Mouse (Mus musculus) erythroblast, adult 5-6 weeks (primary cell): ENCODE data around the gene Pam16. TPM values are rescaled to one million over a fixed set of nuclear protein-coding genes. Genes with fewer than 3 reads are reported as not detected.
A peak's percentile ranks its signal among the peaks of the same experiment; 100 is the strongest.

Source experiments
- ATAC-seq: replicated peaks from 2 replicates; pipeline ENCODE4 v1.8.0; 2016; ENCODE audit warnings: moderate number of reproducible peaks, mild to moderate bottlenecking, moderate TSS enrichment, inconsistent platforms; ENCODE audit not compliant: poor library complexity, low FRiP score, severe bottlenecking
- total RNA-seq, 2 experiments: library from RNA; stranded (forward) in 1 of 2; stranded (reverse) in 1 of 2; fragments of 150-400 nt in 1 of 2; fragments of 200-764, 138-1000 nt in 1 of 2; gene quantifications; 2 replicates each; pipeline versions ENCODE4 v1.2.3 to v1.2.4; 2015 to 2017; ENCODE audit warnings: low replicate concordance in 2 of 2

Pam16 gene
- 3.3 and 10.6 TPM in 2 replicates for total RNA-seq (2015; ENCODE audit: low replicate concordance)
- total RNA-seq (2017; ENCODE audit: low replicate concordance) = 7.9 and 11.6 TPM in 2 replicates

DNA sequence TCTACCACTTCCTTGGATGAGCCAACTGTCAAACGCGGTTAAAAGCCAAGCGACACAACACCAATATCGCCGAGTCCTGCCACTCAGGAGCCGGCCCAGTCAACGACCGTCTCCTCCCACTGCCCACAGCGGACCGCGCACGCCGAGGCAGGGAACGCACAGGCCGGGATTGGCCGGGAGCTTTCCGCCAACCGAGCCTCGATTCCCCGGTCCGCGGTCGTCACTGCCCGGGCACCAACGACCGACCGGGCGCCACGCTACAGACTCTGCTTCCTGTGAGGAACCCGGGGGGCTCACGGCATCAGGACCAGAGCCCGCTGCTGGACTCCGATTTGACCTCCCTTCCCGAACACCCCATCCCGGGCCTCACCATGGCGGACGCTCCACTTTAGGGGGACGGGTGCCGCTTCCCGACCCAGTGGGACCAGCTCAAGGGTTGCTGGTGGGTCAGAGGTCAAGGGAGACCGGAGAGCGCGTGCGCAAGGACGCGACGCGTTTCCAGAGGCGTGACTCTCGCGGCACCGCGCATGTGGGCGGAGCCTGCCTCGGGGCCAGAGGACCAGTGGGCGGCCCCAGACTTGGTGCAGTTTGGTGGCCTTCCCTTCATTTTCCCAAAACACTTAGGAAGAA, at the start of gene Pam16:
Gene Pam16, minus strand, starts transcription at position 508 of the 630 bp plus-strand sequence.
- peak; percentile 97 for ATAC-seq

DNA sequence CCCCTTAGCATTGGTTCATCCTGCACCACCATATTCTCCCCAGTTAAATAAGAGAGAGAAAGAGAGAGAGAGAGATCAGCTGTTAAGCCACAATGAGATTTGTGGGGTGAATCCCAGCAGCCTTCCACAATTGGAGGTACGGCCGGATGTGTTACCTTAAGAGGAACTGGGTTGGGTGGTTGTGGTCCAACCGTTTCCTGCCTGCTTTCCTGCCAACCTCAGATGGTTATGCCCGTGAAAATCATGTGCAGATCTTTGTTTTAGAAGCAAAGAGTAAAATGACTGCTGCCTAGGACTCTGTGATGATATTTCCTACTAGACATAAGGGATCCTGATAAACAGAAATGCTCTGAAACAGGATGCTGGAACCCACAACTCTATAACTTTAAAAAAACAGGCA, 49.3 kb upstream of the Pam16 start:
- no peak for ATAC-seq

DNA sequence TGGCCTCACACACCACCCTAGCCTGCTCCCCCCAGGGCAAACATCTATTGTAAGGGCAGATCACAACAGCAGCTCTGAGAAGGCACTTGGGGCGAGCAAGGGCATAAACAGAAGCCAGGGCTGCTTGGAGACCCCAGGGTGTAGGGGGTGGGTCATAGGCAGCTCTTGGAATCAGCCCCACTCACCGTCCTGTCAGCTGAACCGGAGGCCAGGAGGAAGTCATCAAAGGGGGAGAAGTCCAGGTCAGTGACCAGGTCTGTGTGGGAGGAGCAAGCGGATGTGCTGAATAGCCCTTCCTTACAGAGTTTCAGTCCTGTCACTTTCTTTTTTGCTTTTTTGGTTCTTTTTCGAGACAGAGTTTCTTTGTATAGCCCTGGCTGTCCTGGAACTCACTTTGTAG, 45.5 kb upstream of the Pam16 start:
- no peak for ATAC-seq

DNA sequence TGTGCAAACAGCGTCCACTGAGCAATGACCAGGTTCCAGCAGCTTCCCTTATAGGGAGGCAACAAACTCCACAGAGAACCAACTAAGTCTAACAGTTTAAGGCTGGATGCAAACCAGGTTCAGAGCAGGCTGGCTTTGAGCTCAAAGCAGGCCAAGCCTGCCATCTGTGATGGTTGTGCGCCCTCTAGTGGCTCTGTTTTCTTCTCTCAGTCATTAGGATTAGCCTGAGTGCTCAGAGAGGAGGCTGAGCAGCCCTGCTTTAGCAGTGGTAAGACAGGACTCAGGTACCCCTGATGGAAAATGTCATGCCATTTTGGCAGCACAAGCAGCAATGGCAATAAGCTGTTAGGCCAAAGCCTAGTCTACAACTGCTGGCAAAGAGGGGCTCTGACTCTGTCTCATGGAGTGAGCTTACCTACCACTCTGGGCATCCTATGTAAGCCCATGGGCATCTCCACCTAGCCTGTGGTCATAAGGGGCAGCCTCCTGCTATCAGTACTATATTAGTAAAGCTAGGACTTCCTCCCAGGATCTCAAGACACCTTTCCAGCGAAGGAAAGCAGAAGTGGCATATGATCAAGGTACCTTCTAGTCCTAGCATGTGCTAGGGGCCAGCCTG, 42.5 kb upstream of the Pam16 start:
- ATAC-seq = peak; percentile 92

DNA sequence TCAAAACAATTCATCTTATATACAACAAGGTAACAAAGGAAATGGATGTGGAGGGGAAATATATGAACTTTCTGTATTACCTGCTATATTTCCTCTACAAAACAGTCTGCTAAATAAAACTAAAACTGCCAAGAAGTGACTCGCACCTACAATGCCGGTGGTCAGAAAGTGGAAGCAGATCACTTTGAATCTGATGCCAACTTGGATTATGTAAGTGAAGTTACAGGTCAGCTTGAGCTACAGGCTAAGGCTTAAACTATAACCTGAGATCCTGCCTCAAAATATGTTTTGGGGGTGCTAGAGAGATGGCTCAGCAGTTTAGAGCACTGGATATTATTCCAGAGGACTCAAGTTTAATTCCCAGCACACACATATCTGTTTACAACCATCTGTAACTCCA, 40.9 kb upstream of the Pam16 start:
- no peak for ATAC-seq

DNA sequence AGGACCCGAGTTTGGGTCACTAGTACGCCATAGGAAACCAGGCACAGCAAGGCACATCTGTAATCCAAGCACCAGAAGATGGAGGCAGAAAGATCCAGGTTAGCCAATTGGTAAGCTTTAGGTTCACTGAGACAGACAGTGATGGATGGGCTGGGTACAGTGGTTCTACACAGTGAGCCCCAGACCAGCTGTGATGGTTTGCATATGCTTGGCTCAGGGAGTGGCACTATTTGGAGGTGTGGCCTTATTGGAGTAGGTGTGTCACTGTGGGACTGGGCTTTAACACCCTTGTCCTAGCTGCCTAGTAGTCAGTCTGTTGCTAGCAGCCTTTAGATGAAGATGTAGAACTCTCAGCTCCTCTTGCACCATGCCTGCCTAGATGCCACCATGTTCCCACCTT, 39.0 kb upstream of the Pam16 start:
- ATAC-seq = no peak

DNA sequence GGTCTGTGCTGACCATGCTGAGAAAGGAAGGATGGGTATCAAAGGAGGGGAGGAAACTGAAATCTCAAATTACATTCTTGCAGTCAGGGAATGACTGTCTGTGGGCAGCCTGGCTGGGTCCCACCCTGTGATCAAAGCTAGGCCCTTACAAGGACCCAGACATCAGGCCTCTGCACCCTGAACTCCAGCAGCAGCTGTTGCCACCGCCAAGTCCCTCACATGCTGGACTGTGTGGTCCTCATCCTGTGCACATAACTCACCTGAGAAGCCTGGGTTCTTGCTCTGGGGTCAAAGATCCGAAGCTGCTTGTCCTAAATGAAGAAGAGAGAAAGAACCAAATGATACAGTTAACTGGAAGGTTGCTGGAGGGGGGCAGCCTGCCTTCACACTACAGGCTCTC, 36.8 kb upstream of the Pam16 start:
- no peak for ATAC-seq

DNA sequence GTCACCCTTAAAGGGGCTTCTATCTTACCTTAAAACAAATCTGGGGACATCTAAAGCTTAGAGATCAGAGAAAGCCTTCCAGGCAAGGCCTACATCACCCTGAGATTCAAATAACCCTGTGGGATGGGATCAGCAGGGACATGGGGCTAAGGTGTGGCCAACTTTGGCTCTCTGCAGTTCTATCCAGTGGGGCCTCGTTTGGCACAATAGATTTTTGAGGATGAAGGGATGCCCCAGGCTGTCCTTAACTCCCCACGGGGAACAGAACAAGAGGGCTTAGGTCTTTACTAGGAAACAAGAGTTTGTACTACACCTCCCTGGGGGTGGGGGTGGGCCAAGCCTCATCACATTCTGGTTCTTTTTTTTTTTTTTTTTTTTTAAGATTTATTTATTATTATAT, 34.5 kb upstream of the Pam16 start:
- no peak for ATAC-seq

DNA sequence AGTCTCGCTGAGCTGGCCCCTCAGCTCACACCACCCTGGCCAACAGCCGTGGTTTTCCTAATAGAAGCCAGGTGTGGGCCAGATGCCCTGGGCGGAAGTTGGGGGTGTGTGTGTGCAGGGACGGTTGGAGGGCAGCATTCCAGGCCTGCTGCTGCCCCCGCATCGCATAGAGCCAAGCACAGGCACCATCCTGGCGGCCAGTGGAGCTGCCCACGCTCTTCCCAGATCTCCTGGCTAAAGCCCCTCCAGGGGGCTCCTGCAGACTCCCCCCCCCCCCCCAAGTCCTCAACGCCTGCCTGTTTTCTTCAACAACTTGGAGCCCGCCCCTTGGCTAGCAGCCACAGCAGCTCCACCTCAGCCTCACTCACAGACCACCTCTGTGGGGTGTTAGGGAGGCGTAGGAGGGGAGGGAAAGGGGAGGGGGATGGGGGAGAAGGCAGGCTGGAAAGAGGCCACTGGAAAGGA, 34.0 kb upstream of the Pam16 start:
- ATAC-seq = no peak

DNA sequence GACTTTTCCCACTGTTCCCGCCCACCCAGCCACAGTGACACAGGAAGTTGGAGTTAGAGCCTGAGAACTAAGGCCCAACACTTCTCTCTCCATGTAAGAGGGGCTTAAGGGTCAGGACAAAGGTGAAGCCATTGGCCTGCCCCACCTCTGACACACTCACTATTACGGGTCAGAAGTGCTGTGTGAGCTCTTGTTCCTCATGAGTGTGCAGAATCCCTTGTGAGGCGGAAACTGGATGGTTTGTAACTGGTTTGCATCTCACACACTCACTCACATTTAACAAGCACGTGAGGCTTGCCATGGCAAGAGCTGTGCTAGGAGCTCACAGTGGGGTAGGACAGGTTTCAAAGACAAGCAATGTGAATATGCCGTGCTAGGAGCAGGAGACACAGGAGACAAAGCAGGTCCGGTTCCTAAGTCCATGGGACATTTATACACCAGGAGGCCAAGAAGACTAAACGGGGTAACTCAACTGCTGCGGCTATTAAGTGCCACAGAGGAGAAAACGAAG, 31.8 kb upstream of the Pam16 start:
- ATAC-seq = no peak

DNA sequence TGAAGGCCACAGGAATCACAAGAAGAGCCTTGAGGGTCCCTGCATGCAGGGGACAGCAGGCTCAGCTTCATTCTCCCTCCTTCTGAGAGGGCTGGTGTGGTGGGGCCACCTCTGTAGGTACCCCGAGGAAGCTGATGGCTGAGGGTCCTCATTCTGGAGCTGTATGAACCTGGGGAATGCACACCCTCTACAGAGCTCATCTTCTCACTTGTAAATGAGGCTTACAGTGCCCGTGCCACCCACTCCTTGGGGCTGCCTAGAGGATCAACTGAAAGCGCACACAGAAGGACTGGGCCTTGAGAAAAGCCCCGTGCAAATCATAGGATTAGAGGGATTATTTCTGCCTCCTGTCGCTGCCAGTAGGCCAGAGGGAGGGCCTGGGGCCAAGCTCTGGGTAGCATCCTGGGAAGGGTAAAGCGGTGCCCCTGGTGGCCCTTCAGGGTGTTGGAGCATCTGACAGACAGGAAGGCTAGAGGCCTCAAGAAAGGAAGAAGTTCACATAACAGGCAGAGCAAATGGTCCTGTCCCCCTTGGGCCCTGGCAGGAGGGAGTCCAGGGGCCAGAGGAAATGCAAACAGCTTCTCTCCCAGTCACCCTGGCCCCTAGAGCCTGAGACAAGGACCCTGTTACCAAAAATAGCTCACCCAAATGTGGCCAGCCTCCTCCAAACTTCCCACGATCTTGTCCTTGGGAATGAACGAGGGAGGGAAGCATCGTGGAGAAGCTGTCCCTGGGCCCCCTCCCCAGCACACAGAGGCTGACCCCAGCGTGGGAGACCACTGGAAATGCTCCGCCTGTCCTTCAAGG, 31.2 kb upstream of the Pam16 start:
- no peak for ATAC-seq

DNA sequence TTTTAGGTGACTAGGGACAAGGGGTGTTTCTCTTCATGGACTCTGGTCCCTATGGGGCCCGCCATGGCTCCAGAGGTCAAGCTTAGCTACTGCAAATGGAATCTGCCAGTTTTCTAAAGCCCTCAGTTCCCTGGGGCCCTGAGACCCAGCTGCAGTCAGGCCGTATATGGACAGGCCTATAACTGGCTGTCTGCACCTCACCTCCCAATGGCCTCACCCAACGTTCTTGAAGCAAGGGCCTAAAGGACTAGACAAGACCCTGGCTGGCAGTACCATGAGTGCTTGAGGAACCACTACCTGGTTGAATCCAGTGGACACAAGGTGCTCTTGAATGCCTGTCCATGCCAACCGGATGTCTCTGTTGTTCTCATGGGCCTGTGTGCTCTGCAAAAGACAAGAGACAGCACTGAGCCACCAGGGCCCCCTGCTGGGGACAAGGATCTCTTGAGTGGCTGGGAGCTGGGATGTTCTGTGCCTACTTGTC, 30.5 kb upstream of the Pam16 start:
- ATAC-seq = no peak

DNA sequence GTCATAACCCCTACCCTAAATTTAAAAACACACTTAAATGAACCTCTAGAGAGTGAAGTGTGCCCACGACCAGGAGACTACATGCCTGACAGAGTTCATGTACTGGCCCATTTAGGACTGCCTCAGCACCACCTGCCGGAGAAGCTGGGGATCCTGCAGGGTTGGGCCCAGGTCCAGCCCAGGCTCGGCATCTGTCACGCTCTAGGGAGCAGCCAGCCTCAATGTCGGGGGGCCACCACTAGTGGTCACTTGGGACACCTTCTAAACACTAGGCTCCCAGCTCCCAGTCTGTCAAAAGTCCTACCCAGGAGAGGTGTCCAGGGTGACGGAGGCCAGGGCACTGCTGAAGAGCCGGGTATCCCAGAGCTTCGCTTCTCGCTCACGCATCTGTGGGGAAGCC, 29.9 kb upstream of the Pam16 start:
- no peak for ATAC-seq

DNA sequence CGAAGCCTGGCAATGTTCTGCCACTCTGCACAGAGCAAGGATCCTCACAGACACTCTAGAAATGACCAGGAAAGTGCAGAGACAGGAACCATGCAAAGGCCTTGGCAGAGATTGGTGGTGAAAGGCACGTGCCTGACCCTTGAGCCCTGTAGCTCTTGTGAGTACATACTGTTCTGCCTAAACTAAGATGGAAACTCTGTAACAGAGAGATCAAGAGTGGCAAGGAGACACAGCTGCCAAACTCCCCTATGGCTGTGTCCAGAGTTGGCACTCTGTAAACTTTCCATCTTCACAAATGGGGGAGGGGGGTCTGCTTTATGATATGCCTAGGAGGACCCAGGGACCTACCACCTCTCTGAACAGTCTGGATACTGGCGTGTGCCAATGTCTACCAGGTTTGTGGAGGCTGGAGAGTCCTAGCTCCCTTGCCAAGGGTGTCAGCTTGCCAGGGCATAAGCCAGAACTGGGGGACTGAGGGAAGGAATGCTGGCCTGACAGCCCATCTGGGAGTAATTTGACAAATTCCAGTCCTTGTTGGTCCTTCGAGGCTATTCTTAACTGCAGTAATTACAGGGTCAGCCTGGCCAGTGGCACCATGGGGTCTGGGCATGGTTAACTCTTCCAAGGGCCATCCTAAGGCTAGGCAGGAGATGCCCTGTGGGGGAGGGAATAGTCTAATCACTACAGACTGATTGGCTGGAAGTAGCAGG, 28.1 kb upstream of the Pam16 start:
- no peak for ATAC-seq

DNA sequence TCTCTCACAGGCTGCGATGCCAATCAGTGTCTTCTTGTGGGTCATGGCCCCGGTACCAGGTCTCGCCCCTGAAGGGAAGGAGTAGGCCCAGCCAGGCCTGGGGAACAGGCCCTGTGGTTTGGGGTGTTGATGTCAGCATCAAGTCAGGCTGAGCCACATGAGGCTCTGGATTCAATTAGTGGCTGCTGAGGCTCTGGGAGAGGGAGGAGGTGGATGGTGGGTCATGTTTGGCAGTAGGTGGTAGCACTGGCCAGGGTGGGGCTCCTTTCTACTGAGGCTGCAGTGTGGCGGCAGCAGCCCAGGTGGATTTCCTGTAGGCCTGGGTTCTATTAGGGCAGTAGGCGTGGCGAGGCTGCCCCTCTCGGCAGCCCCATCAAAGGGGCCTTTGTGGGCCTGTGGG, 26.8 kb upstream of the Pam16 start:
- ATAC-seq = no peak

DNA sequence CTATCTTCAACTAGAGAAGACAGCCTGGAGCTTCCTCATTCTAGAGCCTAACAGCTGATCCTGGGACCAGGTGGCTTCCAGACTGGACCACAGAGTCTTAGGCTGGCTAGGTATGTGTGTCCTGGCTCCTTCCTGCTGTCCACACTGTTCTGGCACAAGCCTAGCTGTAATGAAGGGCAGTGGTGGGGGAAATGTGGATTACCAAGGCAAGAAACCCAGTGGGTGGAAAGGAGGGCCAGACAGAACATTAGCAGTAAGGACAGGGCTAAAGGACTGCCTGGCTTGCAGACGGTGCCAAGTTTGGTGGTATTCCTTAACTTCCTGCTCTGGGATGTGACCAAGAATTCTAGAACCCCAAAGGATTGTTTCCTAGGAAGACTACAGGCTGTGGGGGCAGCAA, 26.3 kb upstream of the Pam16 start:
- no peak for ATAC-seq

DNA sequence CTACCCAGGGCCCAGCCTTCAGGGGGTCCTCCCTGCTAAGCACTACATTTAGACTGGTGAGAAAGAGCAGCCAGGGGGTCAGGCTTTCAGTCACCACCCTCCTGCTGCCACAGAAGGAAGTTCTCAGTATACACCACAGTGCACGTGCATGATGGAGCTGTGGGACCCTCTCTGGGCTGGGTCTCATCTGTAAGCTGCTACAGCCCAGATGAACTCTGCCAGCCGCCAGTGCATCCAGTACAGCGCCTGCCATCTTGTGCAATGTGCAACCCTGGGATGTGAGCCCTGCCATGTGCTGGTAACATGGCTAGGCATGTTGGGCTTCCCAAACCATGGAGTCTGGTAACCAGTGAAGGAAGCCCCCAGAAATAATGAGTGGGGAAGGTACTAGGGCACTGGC, 25.4 kb upstream of the Pam16 start:
- ATAC-seq = no peak

DNA sequence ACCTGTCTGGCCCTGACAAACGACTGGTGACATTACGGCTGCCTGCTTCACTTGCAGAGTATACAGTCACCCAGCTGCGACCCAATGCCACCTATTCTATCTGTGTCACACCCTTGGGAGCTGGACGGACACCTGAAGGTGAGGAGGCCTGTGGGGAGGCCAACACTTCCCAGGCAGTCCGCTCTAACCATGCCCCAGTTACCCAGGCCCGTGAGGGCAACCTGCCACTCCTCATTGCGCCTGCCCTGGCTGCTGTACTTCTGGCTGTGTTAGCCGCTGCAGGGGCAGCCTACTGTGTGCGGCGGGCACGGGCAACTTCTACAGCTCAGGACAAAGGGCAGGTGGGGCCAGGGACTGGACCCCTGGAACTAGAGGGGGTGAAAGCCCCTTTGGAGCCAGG, 24.9 kb upstream of the Pam16 start:
- ATAC-seq = no peak

DNA sequence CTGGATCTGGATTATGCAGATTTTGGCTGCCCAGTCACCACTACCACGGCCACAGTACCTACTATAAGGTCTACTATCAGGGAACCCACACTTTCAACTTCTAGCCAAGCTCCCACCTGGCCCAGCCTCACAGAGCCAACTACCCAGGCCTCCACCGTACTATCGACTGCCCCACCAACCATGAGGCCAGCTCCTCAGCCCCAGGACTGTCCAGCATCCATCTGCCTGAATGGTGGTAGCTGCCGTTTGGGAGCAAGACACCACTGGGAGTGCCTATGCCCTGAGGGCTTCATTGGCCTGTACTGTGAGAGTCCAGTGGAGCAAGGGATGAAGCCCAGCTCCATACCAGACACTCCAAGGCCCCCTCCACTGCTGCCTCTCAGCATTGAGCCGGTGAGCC, 24.4 kb upstream of the Pam16 start:
- ATAC-seq = no peak

DNA sequence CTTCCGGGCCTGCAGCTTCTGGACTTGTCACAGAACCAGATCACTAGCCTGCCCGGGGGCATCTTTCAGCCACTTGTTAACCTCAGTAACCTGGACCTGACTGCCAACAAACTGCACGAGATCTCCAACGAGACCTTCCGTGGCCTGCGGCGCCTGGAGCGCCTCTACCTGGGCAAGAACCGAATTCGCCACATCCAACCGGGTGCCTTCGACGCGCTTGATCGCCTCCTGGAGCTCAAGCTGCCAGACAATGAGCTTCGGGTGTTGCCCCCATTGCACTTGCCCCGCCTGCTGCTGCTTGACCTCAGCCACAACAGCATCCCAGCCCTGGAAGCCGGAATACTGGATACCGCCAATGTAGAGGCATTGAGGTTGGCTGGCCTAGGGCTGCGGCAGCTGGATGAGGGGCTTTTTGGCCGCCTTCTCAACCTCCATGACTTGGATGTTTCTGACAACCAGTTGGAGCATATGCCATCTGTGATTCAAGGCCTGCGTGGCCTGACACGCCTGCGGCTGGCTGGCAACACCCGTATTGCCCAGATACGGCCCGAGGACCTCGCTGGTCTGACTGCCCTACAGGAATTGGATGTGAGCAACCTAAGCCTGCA, 23.7 kb upstream of the Pam16 start:
- no peak for ATAC-seq
